Comparison of ENCODE assay signal across 9 mouse cellular contexts in genomic region chr16:3839157-3839885, GRCm38 (mm10). TPM values are rescaled to one million over a fixed set of nuclear protein-coding genes. Genes with fewer than 3 reads are reported as not detected.
A peak's percentile ranks its signal among the peaks of the same experiment; 100 is the strongest.
DNase-seq lines count a peak whose midpoint lies in the region; ATAC-seq and TF ChIP-seq lines count a peak whose summit lies in the region.
"Had no signal": no experiment of that assay in that cellular context is flagged by ENCODE, and none has a peak within 500 bp of the region (broad histone marks: within the 10 kb centered on the region; RNA-seq: fewer than 3 reads in every experiment).

No protein-coding gene starts in this region.

- H3K4me2 ChIP-seq in intestine, embryonic 15.5 days (replicated peaks): no peak overlapping the region
- H3K4me2 ChIP-seq: embryonic facial prominence, embryonic 15.5 days; limb, embryonic 15.5 days had no signal

- 51% methylated on average over 17 of the region's 17 CpGs for WGBS in liver, adult 2 months
- WGBS in intestine, embryonic 15.5 days: 53% methylated on average over 17 of the region's 17 CpGs

- H3K4me1 ChIP-seq in liver, adult 2 months (ENCODE audit: control insufficient read depth, insufficient read depth, low read length): peaks cover 7% of the 10 kb centered on the region; the same call in 1 of the 2 replicates
- no peaks in the 10 kb centered on the region for H3K4me1 ChIP-seq in intestine, embryonic 15.5 days (replicated peaks)
- H3K4me1 ChIP-seq: embryonic facial prominence, embryonic 15.5 days; limb, embryonic 15.5 days had no signal

- no peaks in the 10 kb centered on the region for H3K9me3 ChIP-seq in intestine, embryonic 15.5 days
- H3K9me3 ChIP-seq: embryonic facial prominence, embryonic 15.5 days; limb, embryonic 15.5 days had no signal

- H3K27me3 ChIP-seq in liver, adult 2 months (ENCODE audit: control insufficient read depth, insufficient read depth, low read length): no peaks in the 10 kb centered on the region
- H3K27me3 ChIP-seq in intestine, embryonic 15.5 days (replicated peaks): 0 out of 2 replicates have a peak, but pooled peaks cover 3% of the 10 kb centered on the region
- H3K27me3 ChIP-seq: embryonic facial prominence, embryonic 15.5 days; limb, embryonic 15.5 days had no signal

- no peaks in the 10 kb centered on the region for H3K79me2 ChIP-seq in liver, adult 2 months (ENCODE audit: control insufficient read depth, insufficient read depth, low read length)

- no peak for TF ChIP-seq POLR2A in liver, adult 2 months (IDR thresholded peaks at IDR 0.05; ENCODE audit: extremely low read depth, insufficient read depth, low read length)

- no peaks in the 10 kb centered on the region for H3K36me3 ChIP-seq in liver, adult 2 months (ENCODE audit: control insufficient read depth, insufficient read depth, low read length)
- H3K36me3 ChIP-seq in intestine, embryonic 15.5 days: no peaks in the 10 kb centered on the region
- H3K36me3 ChIP-seq: embryonic facial prominence, embryonic 15.5 days; limb, embryonic 15.5 days had no signal

- no peak overlapping the region for H3K4me3 ChIP-seq in liver, adult 2 months (ENCODE audit: insufficient read depth, low read depth, low read length)
- H3K4me3 ChIP-seq in intestine, embryonic 15.5 days (replicated peaks): no peak overlapping the region
- H3K4me3 ChIP-seq: embryonic facial prominence, embryonic 15.5 days; limb, embryonic 15.5 days had no signal

- no peak overlapping the region for H3K9ac ChIP-seq in liver, adult 2 months (ENCODE audit: low read depth, low read length)
- no peak overlapping the region for H3K9ac ChIP-seq in intestine, embryonic 15.5 days
- H3K9ac ChIP-seq: embryonic facial prominence, embryonic 15.5 days; limb, embryonic 15.5 days had no signal

- ATAC-seq in intestine, embryonic 15.5 days: peak; percentile 49; the same call in 1 of the 2 replicates
- peak; percentile 53; the same call in 1 of the 2 replicates for ATAC-seq in neutrophil, adult 5-6 weeks (ENCODE audit: extremely low read depth, insufficient number of reproducible peaks, low FRiP score, poor library complexity, severe bottlenecking)

- peak; percentile 34 for DNase-seq in liver, adult 2 months (ENCODE audit: extremely low read depth, low read depth, low spot score)
- no peak for DNase-seq in liver
- DNase-seq in adrenal gland, postnatal 36 days: peak; percentile 43 to 45
- no peak for DNase-seq in yolk sac, embryonic 10.5 days (ENCODE audit: low spot score)
- DNase-seq in left cerebral cortex, adult 8-10 months (ENCODE audit: low spot score in 2 of 2): no peak

- TF ChIP-seq CTCF in liver, adult 2 months (IDR thresholded peaks at IDR 0.05; ENCODE audit: low read depth, low read length): peak; percentile 22; the same call in 1 of the 2 replicates

- H3K27ac ChIP-seq in liver, adult 2 months (replicated peaks; ENCODE audit: insufficient read depth, low read depth, low read length): no peak overlapping the region
- no peak overlapping the region for H3K27ac ChIP-seq in intestine, embryonic 15.5 days
- H3K27ac ChIP-seq: embryonic facial prominence, embryonic 15.5 days; limb, embryonic 15.5 days had no signal

RNA-seq across cellular contexts. Expression of gene Zfp174, which starts 7.7 kb away (rescaled TPM):
- total RNA-seq in liver, adult 2 months (2014; rRNA removed): 1.3 and 1.5 TPM in 2 replicates
- polyA plus RNA-seq in liver, adult 2 months (2012; rRNA removed): 0.71 and 0.73 TPM in 2 replicates
- 10 to 100 TPM in 1 of 2 experiments, 1 to 10 TPM in 1; 2.5 to 12.0 TPM for total RNA-seq in adrenal gland, postnatal 36 days (2021)
- 1.0 TPM in 2 replicates for polyA plus RNA-seq in intestine, embryonic 15.5 days (2015; fragmentation: Nextera tagmentation; extraction: Ambion mirVana)
- 2.0 and 2.2 TPM in 2 replicates for total RNA-seq in neutrophil, adult 5-6 weeks (2017)
- 1 to 10 TPM; 4.2 to 5.3 (median 4.7) TPM for total RNA-seq in left cerebral cortex, adult 8-10 months (2022)

RNA-seq across cellular contexts. Expression of gene Olfr15, which starts 8.6 kb away (rescaled TPM):
- not detected in 2 replicates for total RNA-seq in liver, adult 2 months (2014; rRNA removed)
- not detected in 2 replicates for polyA plus RNA-seq in liver, adult 2 months (2012; rRNA removed)
- total RNA-seq in adrenal gland, postnatal 36 days (2021): not detected
- polyA plus RNA-seq in intestine, embryonic 15.5 days (2015; fragmentation: Nextera tagmentation; extraction: Ambion mirVana): not detected in 2 replicates
- not detected in 2 replicates for total RNA-seq in neutrophil, adult 5-6 weeks (2017)
- not detected for total RNA-seq in left cerebral cortex, adult 8-10 months (2022)
- polyA plus RNA-seq: limb, embryonic 15.5 days had no signal

RNA-seq across cellular contexts. Expression of gene Naa60, which starts 32.9 kb away (rescaled TPM):
- total RNA-seq in liver, adult 2 months (2014; rRNA removed): 32.0 and 43.4 TPM in 2 replicates
- 83.0 and 88.5 TPM in 2 replicates for polyA plus RNA-seq in liver, adult 2 months (2012; rRNA removed)
- 100 to 1,000 TPM in 1 of 2 experiments, 10 to 100 TPM in 1; 74.8 to 115 TPM for total RNA-seq in adrenal gland, postnatal 36 days (2021)
- 38.4 and 42.6 TPM in 2 replicates for polyA plus RNA-seq in intestine, embryonic 15.5 days (2015; fragmentation: Nextera tagmentation; extraction: Ambion mirVana)
- total RNA-seq in neutrophil, adult 5-6 weeks (2017): 77.7 and 107 TPM in 2 replicates
- 100 to 1,000 TPM; 109 to 146 (median 127) TPM for total RNA-seq in left cerebral cortex, adult 8-10 months (2022)

RNA-seq across cellular contexts. Expression of gene Zfp597, which starts 45.0 kb away (rescaled TPM):
- total RNA-seq in liver, adult 2 months (2014; rRNA removed): 8.5 and 10.1 TPM in 2 replicates
- polyA plus RNA-seq in liver, adult 2 months (2012; rRNA removed): 1.6 and 2.1 TPM in 2 replicates
- 10 to 100 TPM; 14.1 to 21.7 TPM for total RNA-seq in adrenal gland, postnatal 36 days (2021)
- 4.2 and 5.1 TPM in 2 replicates for polyA plus RNA-seq in intestine, embryonic 15.5 days (2015; fragmentation: Nextera tagmentation; extraction: Ambion mirVana)
- total RNA-seq in neutrophil, adult 5-6 weeks (2017): 55.5 and 60.9 TPM in 2 replicates
- 10 to 100 TPM; 26.0 to 29.7 (median 27.4) TPM for total RNA-seq in left cerebral cortex, adult 8-10 months (2022)

RNA-seq across cellular contexts. Expression of gene Gm20695, which starts 45.1 kb away (rescaled TPM):
- total RNA-seq in liver, adult 2 months (2014; rRNA removed): 0.40 and 0.46 TPM in 2 replicates
- polyA plus RNA-seq in liver, adult 2 months (2012; rRNA removed): 0.13 and 0.19 TPM in 2 replicates
- total RNA-seq in adrenal gland, postnatal 36 days (2021): 1 to 10 TPM; 1.3 to 1.5 TPM
- polyA plus RNA-seq in intestine, embryonic 15.5 days (2015; fragmentation: Nextera tagmentation; extraction: Ambion mirVana): 1.2 and 1.6 TPM in 2 replicates
- total RNA-seq in neutrophil, adult 5-6 weeks (2017): 3.2 and 7.3 TPM in 2 replicates
- total RNA-seq in left cerebral cortex, adult 8-10 months (2022): 1 to 10 TPM in 2 of 4 experiments, under 1 TPM in 1, not detected in 1; 0.96 to 1.2 (median 1.0) TPM

Comparison
In these comparisons a context has a peak if more than half of its experiments do, and no peak if none do; other contexts are left out.
1. DNase-seq: peak in liver, adult 2 months (single experiment) and adrenal gland, postnatal 36 days (2 of 2); none in liver (single experiment), yolk sac, embryonic 10.5 days (single experiment) and left cerebral cortex, adult 8-10 months (0 of 2).